Mouse (Mus musculus) retina, postnatal 7 days (tissue): ENCODE data around the gene Cmss1.

ENCODE experiments used
- DNase-seq: peaks from one replicate; pipeline ENCODE4 v3.0.0-alpha.2; 2012; ENCODE audit warnings: low read depth, low spot score

Cmss1 gene

DNA sequence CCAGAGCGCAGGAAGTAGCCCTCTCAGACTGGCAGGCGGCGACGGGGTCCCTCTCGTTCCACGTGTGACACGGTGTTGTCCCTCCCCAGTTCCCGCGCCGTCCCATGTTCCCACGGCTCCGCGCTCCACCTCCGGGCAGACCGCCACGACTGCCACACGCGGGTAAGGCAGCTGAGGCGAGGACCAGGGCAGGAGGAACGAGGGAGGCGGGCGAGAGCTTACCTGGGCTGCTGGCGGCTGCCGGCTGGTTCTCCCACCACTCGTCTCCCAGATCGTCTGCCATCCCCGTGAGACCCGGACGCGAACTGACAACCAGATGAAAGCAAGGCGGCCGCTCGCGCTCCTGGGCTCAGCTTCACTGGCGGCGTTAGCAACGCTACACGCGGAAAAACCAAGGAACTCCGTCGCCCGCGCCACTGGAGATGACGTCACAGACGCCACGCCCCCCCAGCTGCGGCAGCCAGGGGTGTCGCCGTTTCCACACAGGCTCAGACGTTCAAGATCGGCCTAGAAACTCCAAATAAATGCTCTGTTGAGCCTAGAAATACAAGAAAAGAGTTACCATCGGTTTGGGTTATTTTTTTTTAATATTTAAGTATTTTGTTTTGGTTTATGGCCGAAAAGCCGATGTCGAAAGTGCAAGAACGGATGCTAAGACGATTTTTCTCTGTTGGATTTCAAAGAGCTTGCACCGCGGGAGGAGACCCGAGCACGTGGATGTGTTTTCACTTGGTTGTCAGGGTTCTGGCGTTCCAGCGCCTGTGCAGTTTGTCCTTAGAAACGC, at the start of gene Cmss1:
Gene Cmss1 (minus strand): TSS at position 421 of the 784 bp plus-strand sequence.
- peak; percentile 78 for DNase-seq

DNA sequence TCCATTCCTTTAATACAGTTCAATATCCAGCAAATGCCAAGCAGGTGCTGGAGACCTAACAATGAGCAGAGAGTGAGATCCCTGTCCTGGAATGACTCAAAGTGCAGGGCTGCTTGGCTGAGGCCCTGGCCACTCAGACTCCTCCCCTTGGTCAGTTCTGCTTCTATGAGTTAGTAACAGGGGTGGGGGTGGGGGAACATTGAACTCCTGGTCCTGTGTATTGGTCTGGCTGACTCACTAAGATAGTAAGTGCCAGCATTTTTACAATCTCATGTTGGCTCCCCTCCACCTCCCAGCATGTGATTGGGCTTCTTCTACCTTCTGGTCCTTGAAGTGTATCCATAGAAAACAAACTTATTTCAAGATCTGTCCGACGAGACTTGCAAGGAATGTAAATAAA, 43.2 kb upstream of the Cmss1 start:
- no peak for DNase-seq

DNA sequence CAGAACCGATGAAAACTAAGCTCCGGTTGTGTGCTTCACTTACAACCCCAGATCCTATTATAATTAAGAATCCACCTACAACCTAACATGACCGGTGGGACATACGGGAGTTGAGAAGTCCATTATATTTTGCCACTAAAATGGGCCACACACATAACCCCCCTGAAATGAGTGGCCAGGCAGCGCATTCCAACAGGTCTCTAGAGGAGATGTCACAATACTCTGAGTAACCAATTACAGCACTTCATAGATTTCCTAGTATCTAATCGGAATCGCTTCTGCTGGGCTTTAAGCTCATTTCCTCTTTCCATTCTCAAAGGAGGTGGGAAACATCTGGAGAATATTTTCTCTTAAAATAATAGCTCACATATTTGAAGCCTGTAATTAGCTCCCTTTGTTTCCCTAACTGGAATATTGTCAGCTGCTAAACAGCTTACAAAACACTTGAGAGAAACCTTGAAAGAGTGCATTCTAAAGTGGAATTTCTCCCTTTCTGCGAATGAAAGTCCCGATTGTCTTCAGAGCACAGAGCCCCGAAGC, 34.8 kb upstream of the Cmss1 start:
- DNase-seq: no peak

- DNase-seq: no peak
Observed at GRCm38 (mm10) chr16:57634766-57635165, 28.1 kb upstream of the Cmss1 start.

GRCm38 (mm10) chr16:57634191-57634590, 27.5 kb upstream of the Cmss1 start:
- peak; percentile 51 for DNase-seq

GRCm38 (mm10) chr16:57611768-57612167, 5.1 kb upstream of the Cmss1 start:
- DNase-seq: no peak

- DNase-seq: no peak
Observed at GRCm38 (mm10) chr16:57601031-57601430, 5.6 kb downstream of the Cmss1 start.

- DNase-seq: no peak
Observed at GRCm38 (mm10) chr16:57597295-57597957, 9.2 kb downstream of the Cmss1 start.

DNA sequence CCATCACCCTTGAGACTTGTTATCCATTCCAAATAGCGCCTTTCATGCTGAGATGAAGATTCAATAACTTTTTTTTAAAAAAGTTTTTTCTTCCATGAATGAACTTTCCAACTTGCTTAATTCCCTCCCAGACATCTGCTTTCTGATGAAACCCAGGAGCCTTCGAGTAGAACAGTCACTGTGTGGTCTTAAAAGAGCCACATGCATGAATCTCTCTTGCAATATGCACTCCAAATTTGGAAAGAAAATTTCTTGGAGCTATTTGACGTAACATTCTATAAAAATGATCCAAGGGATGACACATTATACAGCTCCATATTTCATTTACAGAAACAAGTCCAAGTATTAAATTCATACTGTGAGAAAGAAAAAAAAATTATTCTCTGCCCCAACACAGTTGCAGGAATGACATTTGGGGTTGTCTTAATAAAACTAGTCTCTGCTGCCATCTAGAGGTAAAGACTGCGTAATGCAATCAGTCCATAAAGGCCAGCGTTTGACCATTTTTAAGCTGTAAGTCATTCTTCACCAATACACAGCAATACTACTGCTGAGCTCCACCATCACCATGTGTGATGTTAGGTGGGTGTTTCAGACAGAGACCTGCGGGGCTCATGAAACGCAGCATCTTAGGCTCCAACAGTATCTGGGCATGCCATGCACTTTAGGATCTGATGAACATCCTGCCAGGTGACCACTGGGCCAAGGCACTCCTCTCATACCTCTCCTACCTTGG, 13.1 kb downstream of the Cmss1 start:
- peak; percentile 47 for DNase-seq

GRCm38 (mm10) chr16:57585201-57585600, 21.5 kb downstream of the Cmss1 start:
- DNase-seq: no peak

GRCm38 (mm10) chr16:57582008-57582407, 24.7 kb downstream of the Cmss1 start:
- DNase-seq: no peak

GRCm38 (mm10) chr16:57580041-57580440, 26.6 kb downstream of the Cmss1 start:
- DNase-seq: no peak

GRCm38 (mm10) chr16:57577519-57577918, 29.1 kb downstream of the Cmss1 start:
- no peak for DNase-seq

GRCm38 (mm10) chr16:57575764-57576388, 30.8 kb downstream of the Cmss1 start:
- no peak for DNase-seq

DNA sequence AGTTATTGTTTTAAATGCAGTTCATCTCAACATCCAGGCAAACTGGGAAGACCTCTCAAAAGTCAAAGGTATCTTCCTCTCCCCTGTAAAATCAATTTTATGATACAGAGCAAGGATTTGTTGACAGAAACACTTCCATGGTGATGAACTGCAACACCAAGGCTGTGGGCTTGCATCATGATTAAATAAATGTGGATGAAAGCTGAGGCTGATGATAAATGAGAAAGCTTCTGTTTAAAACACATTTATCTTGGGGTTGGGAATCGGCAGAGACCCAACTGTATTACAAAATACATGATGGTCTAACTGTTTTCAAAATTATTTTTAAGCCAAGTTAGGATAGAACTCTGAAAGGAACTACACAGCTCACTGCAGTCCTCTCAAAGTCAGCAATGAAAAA, 32.8 kb downstream of the Cmss1 start:
- DNase-seq: no peak

DNA sequence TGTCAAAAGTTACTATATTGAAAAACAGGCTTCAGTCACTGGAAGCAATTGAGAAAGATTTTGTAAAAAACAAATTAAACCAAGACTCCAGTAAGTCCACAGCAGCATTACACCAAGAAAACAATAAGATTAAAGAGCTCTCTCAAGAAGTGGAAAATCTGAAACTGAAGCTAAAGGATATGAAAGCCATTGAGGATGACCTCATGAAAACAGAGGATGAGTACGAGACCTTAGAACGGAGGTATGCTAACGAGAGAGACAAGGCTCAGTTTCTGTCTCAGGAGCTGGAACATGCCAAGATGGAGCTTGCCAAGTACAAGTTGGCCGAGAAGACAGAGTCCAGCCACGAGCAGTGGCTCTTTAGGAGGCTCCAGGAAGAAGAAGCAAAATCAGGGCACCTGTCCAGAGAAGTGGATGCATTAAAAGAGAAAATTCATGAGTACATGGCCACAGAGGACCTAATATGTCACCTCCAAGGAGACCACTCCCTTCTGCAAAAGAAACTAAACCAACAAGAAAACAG, 35.8 kb downstream of the Cmss1 start:
- no peak for DNase-seq

- no peak for DNase-seq
Observed at GRCm38 (mm10) chr16:57568648-57569404, 37.8 kb downstream of the Cmss1 start.

DNA sequence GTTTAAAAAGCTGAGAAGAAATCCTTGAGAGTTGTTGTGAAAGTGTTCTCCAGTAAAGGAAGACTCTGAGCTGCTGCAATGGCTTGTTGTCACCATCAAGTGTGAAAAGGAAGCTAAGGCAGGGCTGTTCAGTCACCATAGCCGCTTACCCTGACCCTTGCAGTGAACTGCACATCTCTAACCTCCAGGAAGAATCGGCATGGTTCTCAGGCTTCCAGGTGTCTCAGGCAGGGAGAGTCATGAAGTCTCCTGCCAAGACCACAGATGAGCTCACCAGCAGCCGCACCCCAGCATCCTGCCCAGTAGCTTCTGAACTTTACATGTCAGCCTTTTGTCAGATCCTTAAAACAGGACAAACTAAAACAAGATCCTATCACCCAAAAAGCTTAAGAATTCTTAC, 40.4 kb downstream of the Cmss1 start:
- DNase-seq: no peak

GRCm38 (mm10) chr16:57564807-57565206, 41.9 kb downstream of the Cmss1 start:
- no peak for DNase-seq

DNA sequence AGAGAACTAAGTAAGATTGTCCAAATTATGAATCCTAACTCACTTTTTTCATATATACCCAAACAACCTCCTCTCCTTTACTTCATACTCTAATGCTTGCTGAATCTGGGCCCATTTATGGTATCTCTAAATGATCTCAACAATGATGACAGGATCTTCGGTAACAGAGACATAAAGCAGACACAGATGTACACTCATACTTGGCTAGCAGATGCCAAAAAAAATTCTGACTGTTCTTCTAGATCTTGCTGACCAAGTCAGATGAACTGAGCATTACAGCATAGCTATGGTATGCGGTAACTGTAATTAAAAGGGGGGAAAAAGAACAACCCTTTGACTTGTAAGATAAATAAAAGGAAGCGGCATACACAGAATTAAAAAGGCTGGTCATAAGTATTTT, 43.2 kb downstream of the Cmss1 start:
- no peak for DNase-seq

DNA sequence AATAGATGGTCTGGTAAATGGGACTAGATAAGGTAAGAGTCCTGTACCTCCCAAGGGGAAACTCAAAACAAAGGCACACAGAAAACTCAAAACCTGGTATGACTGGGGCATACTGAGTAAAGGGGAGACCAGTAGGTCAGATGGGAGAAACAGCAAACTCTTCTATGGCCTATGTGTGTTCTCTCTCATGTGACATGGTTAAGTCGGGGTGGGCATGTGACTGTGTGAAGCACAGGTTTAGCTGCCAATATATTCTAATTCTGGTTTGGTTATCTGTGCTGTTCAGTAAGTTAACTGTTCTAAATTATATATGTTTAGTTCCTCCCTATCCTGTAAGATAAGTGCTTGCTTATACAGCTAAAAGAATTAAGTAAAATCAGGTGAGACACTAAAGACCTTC, 46.5 kb downstream of the Cmss1 start:
- no peak for DNase-seq
